Mouse (Mus musculus): ENCODE results near the gene Cntd1.
"Not testable (repeated sequence)": the region's sequence is repeated elsewhere in the genome, so short reads cannot be mapped to it uniquely, and the experiment has no call there.

Gene Cntd1

GRCm38 (mm10) chr11:101330961-101331360, 52.1 kb downstream of the Cntd1 start:
- DNase-seq (ENCODE audit: low spot score in 2 of 2), result not testable (repeated sequence)

GRCm38 (mm10) chr11:101332537-101332936, 53.7 kb downstream of the Cntd1 start:
- no peak for DNase-seq (ENCODE audit: low spot score in 2 of 2)

- DNase-seq (ENCODE audit: low spot score in 2 of 2), result no peak
Observed at GRCm38 (mm10) chr11:101334023-101334422, 55.2 kb downstream of the Cntd1 start.

- no peak for DNase-seq (ENCODE audit: low spot score in 2 of 2)
Observed at GRCm38 (mm10) chr11:101334516-101334915, 55.7 kb downstream of the Cntd1 start.

GRCm38 (mm10) chr11:101335685-101336084, 56.9 kb downstream of the Cntd1 start:
- no peak for DNase-seq (ENCODE audit: low spot score in 2 of 2)

GRCm38 (mm10) chr11:101338123-101338760, 59.4 kb downstream of the Cntd1 start:
- no peak for DNase-seq (ENCODE audit: low spot score in 2 of 2)
